Mouse (Mus musculus) gastrocnemius, adult 18-20 months (tissue): ENCODE measurements around the gene Tmem169. TPM values are rescaled to one million over a fixed set of nuclear protein-coding genes. Genes with fewer than 3 reads are reported as not detected.
A peak's percentile ranks its signal among the peaks of the same experiment; 100 is the strongest.
"Not testable (repeated sequence)": the region's sequence is repeated elsewhere in the genome, so short reads cannot be mapped to it uniquely, and the experiment has no call there.

ENCODE experiments used
- DNase-seq: peaks from one replicate; pipeline ENCODE4 v3.0.0; 2021; ENCODE audit warnings: low spot score
- long read RNA-seq, 2 experiments: library from polyadenylated mRNA; stranded (forward); transcript quantifications; one replicate each; pipeline ENCODE4 v2.0.0; 2021
- total RNA-seq, 2 experiments: library from RNA; stranded (reverse); gene quantifications; 2 replicates each; pipeline ENCODE4 v1.2.3; 2021

Gene Tmem169
- under 1 TPM in 1 of 2 experiments, not detected in 1; 0.11 TPM for total RNA-seq
- long read RNA-seq, experiment 1 = 0 reads
- long read RNA-seq, experiment 2 = 0 reads

DNA sequence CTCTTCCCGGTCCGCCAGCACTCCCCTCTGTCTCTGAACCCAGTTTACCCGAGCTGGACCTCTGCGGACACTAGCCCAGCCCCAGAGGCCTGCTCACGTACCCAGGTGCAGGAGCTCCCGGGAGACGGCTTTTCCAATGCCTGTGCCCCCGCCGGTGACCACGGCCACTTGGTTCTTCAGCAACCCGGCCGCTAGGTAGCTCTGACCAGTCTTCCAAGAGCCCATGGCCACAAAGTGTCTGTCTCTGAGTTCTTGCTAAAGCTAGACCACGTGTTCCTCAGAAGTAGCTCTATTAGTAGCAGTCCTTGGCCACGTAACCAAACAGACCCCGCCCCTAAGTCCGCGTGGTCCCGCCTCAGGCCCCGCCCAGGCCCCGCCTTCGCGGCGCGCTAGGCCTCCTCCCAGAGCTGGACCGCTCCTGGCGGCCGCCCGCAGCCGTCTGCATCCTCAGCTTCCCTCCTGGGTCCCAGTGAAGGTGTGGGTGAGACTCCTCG, at the start of gene Tmem169, which contains the start of gene Pecr:
Tmem169 (plus strand) TSS at position 378 of the 494 bp plus-strand sequence.
Pecr (minus strand) TSS at position 323 of the 494 bp plus-strand sequence.
- DNase-seq = peak; percentile 96

DNA sequence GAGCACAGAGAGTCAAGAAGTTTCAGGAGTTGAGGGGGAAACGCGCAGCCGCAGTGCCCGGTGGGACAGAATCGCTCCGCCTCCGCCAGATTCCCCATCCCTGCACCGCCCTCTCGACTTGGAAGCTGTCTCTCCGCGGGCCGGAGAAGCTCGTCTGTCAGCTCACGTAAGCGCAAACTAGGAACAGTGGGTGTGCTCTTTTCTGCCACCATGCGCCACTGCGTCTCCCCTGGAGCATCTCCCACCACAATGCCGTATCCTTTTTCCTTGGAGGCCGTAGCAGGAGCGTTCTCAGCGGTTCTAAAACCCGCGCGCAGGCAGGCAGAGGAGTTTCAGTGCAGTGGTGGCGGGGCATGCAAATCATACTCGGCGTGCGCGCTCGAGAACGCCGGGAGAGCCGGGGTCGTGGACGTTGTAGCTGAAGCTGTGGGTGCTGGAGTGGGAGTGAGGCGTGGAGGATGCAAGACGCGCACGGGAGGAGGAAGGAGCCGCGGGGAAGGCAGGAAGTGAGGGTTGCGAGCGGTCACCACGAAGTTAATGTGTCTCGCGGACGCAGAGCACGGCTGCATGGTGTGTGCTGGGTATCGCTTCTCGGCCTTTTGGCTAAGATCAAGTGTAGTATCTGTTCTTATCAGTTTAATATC, 47.7 kb upstream of the Tmem169 start:
- peak; percentile 82 for DNase-seq

GRCm38 (mm10) chr1:72237007-72237775, 47.0 kb upstream of the Tmem169 start:
- DNase-seq = peak; percentile 37

DNA sequence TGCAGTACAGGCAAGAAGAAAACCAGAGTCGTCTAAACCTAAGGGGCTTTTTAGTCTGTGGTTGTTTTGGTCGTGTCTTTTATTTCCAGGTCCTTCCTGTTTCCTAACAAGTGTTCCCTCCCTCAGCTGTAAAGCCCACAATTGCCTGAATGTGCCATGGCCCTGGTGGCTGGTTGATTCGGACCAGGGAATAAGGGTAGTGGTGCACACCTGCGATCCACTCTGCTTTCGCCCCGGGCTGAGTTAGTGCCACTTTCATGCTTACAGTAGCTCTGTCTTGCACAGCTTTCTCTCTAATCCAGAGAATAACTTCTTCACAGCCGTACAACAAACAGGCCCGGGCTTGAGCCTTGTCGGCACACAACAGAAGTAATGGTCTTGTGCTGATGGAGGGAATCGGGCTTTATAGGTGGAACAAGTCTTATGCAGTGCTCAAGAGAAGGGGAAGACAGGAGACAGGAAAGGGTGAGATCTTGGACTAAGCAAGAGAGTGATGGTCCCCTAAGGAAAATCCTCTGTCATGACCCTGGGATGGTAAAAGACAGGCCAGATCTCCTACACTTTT, 46.1 kb upstream of the Tmem169 start:
- no peak for DNase-seq

DNA sequence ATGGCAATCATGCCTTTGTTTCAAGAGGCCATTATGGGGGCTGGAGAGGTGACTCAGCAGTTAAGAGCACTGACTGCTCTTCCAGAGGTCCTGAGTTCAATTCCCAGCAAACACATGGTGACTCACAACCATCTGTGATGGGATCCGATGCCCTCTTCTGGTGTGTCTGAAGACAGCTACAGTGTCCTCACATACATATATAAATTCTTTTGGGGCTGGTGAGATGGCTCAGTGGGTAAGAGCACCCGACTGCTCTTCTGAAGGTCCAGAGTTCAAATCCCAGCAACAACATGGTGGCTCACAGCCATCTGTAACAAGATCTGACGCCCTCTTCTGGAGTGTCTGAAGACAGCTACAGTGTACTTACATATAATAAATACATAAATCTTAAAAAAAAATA, 45.1 kb upstream of the Tmem169 start:
- not testable (repeated sequence) for DNase-seq

DNA sequence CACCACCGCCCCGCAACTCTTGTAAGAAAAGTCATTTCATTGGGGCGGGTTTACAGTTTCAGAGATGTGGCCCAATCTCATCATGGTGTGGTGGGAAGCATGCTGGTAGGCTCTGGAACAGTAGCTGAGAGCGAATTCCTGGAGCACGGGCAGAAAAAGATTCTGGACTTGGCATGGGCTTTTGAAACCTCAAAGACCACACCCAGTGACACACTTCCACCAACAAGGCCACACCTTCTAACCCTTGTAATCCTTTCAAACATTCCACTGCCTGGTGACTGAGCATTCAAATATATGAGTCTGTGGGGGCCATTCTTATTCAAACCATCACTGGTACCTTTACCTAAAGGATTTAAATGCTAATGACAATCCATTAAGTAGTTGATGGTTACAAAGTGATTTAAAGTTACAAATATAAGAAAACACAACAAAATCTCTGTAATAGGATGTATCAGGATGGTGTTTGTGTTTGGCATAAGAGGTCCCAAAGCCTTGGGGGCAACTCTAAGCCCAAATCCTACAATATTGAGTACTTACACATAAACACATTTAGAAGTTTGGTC, 41.5 kb upstream of the Tmem169 start:
- no peak for DNase-seq

GRCm38 (mm10) chr1:72243656-72244316, 40.4 kb upstream of the Tmem169 start:
- peak; percentile 95 for DNase-seq

GRCm38 (mm10) chr1:72244317-72245036, 39.7 kb upstream of the Tmem169 start:
- DNase-seq = peak; percentile 14

- not testable (repeated sequence) for DNase-seq
Observed at GRCm38 (mm10) chr1:72248226-72248737, 35.9 kb upstream of the Tmem169 start.

- no peak for DNase-seq
Observed at GRCm38 (mm10) chr1:72251806-72252205, 32.4 kb upstream of the Tmem169 start.

DNA sequence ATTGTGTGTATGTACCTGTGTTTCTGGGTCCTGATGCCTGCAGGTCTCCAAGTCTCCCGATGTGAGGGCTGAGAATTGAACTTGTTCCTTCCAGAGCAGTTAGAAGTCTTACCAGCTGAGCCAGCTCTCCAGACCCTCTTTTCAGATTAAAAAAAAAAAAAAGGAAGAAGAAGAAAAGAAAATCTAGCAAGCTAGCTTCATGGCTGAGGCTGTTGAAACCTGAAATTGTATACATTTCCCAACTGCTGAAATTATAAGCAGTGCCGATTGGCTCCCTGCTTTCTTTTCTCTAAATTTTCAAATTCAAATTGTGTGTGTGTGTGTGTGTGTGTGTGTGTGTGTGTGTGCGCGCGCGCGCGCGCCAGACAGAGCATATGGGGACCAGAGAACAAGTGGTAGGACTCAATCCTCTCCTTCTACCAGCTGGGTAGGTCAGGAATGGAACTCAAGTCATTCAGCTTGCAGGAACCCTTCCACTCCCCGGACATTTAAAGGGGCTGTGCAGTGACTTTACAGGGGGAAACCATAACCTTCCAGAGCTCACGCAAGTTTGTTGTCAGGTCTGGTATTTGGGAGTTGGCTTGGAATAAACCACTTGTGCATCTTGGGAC, 30.2 kb upstream of the Tmem169 start:
- DNase-seq = peak; percentile 15

GRCm38 (mm10) chr1:72254545-72255061, 29.6 kb upstream of the Tmem169 start:
- peak; percentile 92 for DNase-seq

DNA sequence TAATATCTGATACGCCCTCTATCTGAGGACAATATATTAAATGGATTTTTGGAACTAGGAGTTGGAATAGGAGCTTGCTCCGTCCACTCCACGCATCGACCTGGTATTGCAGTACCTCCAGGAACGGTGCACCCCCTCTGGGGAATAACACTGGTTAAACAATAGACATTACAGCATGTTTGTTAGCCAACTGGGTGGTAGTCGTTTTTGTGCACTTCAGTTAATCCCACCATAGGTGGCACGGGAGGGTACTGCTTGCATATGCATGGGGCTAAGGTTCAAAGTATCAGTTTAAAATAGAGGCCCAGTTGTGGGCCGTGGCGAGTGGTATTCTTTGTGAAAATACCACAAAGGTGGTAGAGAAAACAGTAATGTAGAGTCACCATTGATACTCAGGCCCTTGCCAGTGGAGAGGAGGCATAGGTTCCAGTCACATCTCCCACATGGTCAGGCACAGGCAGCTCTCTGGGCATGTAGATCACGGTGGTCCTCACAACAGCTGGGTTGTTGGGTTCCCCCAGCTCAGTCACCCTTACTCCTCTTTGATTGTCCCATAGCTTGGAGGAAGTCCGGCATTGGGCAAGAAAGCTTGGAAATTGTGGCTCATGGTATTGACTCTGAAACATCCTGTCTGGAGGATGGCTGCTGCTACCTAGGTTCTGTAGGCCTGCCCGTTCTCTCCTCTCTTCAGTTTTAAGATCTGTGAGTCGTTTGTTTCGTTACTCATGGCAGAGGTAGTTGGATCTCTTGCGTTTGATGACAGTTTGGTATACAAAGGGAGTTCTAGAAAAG, 28.9 kb upstream of the Tmem169 start:
- peak; percentile 10 for DNase-seq

DNA sequence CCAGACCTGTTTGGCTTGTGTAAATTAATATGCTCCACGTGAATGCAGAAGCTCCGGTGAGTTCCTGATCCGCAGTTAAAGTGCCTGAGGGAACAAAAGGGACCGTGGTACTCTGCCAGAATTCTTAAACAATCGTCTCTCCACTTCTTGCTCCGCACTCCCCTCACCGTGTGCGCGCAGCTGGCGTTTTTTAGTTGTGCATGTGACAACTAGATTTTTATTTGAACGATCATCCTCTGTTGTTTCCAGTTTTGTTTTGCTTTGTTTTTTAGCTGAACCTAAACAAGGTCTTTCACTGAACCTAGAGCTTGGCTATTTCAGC, 28.4 kb upstream of the Tmem169 start:
- no peak for DNase-seq

GRCm38 (mm10) chr1:72256381-72257256, 27.6 kb upstream of the Tmem169 start:
- DNase-seq = no peak

- no peak for DNase-seq
Observed at GRCm38 (mm10) chr1:72263099-72263498, 21.1 kb upstream of the Tmem169 start.

- DNase-seq = no peak
Observed at GRCm38 (mm10) chr1:72278085-72278484, 6.1 kb upstream of the Tmem169 start.

DNA sequence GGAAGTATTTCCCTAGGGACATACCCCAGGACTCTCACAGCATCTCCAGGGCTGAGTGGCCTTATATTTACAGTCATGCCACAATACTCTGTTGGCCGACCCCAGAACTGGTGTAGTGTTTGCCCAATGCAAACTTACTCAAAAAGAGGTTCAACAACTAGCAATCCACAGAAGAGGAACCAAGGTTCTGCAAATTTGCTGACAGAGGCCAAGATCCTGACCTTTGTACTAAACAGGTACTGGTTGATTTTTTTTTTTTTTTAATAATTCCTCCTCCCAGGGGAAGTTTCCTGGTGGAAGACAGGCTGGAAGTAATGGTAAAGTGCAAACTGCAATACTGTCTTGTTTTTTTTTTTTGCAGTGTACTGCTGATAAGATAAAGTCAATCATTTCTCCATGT, 1.6 kb upstream of the Tmem169 start:
- no peak for DNase-seq
